Mouse (Mus musculus): ENCODE results near the gene Ckap2l. TPM values are rescaled to one million over a fixed set of nuclear protein-coding genes. Genes with fewer than 3 reads are reported as not detected.

The Ckap2l gene
- polyA plus RNA-seq, 1 experiment from 2014 or later, result 6.7 TPM

DNA sequence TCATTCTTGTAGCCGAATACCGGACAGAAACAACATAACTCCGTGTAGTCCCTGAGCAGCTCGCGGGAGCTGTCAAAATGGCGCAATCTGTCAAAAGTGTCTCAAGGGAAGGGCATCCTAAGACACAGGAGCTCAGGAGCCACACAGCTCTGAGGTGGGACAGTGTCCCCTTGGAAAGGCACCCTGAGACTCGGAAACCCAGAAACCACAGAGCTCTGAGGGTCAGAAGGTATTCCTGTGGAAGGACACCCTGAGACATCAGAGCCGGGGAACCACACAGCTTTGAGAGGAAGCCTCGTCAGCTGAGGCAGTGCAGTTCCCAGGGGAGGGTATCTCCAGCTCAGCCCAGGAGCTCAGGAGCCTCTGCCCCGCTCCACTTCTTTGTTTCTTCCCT lies 574 bp upstream of the Ckap2l start:
- Histone ChIP-seq H3K79me2 (ENCODE audit: inconsistent target) (peaks cover 28% of the 10 kb centered on the region), H3K27ac (peak overlapping the region; percentile 89), H3K36me3 (ENCODE audit: inconsistent target) (no peaks in the 10 kb centered on the region), H3K4me3 (ENCODE audit: inconsistent target) (peak overlapping the region; percentile 73)
- WGBS (ENCODE audit: missing documents), result 2% methylated on average over 10 of the region's 10 CpGs

DNA sequence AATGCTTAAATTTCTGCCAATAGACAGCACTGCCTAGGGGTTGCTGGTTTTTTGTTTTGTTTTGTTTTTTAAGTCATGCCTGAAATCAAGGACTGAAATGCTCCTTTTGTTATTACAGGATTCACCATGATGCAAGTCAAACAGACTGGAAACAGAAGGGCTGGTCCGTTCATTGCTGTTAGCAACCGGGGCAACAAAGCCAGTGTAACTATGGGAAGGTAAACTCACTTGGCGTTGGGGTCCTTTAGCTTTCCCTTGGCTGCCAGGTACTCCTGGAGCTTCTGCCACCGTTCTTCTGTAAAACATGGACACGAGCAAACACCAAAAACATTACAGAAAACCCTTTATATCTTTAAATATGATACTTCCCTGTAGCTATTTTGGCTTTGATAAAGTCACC lies 926 bp downstream of the Ckap2l start:
- Histone ChIP-seq H3K36me3 (ENCODE audit: inconsistent target) (no peaks in the 10 kb centered on the region), H3K27ac (peak overlapping the region; percentile 89; the same call in 1 of the 2 replicates), H3K4me3 (ENCODE audit: inconsistent target) (peak overlapping the region; percentile 73), H3K79me2 (ENCODE audit: inconsistent target) (peaks cover 31% of the 10 kb centered on the region)
- 71% methylated on average over 4 of the region's 5 CpGs for WGBS (ENCODE audit: missing documents)

DNA sequence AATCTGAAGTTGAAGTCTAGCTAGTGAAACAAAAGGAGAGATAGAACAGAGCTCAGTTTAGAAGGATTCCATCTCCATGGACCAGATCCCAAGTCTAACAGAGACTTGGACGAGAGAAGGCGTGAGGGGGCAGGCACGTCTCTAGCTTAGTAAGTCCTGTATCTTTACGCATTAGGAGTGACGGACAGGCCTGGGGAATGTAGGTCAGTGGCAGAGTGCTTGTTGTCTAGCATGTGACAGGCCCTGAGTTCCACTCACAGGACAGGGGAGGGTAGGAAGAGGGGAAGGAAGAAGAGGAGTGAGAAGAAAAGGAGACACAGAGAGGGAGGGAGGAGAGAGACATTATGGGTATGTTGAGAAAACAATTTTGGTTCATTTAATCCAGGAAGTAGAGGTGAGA lies 1.9 kb downstream of the Ckap2l start:
- 90% methylated on average over 5 of the region's 5 CpGs for WGBS (ENCODE audit: missing documents)
- Histone ChIP-seq H3K79me2 (ENCODE audit: inconsistent target) (peaks cover 32% of the 10 kb centered on the region), H3K27ac (no peak overlapping the region), H3K4me3 (ENCODE audit: inconsistent target) (no peak overlapping the region), H3K36me3 (ENCODE audit: inconsistent target) (no peaks in the 10 kb centered on the region)

DNA sequence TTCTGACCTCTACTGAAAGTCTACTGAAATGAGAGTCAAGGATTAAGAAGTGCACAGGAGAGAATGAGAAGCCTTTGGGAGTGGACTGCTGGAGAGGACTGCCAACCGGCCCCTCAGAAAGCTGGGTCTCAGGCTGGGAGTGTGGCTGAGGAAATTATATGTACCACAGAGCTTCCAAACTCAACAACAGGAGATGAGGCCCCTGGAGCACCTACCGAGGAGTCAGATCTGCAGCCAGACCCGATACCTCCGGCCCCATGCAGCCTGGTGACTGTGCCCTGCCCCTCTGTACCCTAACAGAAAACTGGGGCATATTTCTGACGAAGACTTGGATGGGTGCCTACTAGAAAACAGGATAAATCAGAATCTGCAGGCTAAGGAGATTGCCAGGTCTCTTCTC lies 23.2 kb downstream of the Ckap2l start:
- WGBS (ENCODE audit: missing documents), result 97% methylated on average over 5 of the region's 5 CpGs
- H3K27ac ChIP-seq, result no peak overlapping the region
- H3K36me3 ChIP-seq (ENCODE audit: inconsistent target), result no peaks in the 10 kb centered on the region
- no peak overlapping the region for H3K4me3 ChIP-seq (ENCODE audit: inconsistent target)
- no peaks in the 10 kb centered on the region for H3K79me2 ChIP-seq (ENCODE audit: inconsistent target)

DNA sequence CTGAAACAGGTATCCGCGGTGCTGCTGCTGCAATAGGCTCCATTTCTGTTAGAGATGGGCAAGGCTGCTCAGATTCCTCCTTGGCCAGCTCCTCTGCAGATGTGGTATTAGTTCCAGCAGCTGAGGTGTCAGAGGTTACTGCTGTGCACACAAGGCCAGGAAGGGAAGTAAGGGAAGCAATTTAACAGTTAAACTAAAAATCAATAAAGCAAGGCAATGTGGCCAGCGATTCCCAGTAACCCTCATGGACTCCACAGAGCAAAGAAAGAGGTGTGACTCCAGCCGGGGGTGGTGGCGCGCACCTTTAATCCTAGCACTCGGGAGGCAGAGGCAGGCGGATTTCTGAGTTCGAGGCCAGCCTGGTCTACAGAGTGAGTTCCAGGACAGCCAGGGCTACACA lies 26.4 kb downstream of the Ckap2l start:
- 90% methylated on average over 3 of the region's 9 CpGs for WGBS (ENCODE audit: missing documents)
- H3K36me3 ChIP-seq (ENCODE audit: inconsistent target), result no peaks in the 10 kb centered on the region
- no peaks in the 10 kb centered on the region for H3K79me2 ChIP-seq (ENCODE audit: inconsistent target)
- no peak overlapping the region for H3K27ac ChIP-seq
- no peak overlapping the region for H3K4me3 ChIP-seq (ENCODE audit: inconsistent target)

DNA sequence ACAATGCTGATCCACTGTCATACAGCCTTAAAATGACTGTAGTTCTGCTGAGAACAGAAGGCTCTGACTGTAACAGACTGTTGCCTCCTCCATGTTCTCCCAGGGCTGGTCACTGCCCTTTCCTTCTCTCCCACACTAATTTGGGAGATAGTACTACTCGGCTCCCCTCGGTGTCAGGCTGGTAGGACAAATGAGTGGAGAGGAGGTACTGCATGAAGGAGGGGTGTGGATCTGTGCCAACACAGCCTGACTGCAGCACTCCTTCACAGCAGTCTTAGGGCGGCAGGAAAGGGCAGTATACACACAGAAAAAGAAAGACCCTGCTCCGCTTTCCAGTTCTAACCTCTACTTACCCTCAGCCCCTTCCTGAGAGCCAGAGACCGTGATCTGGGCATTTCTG lies 27.0 kb downstream of the Ckap2l start:
- WGBS (ENCODE audit: missing documents), result 99% methylated on average over 5 of the region's 5 CpGs
- Histone ChIP-seq H3K4me3 (ENCODE audit: inconsistent target) (no peak overlapping the region), H3K79me2 (ENCODE audit: inconsistent target) (no peaks in the 10 kb centered on the region), H3K36me3 (ENCODE audit: inconsistent target) (no peaks in the 10 kb centered on the region), H3K27ac (no peak overlapping the region)

DNA sequence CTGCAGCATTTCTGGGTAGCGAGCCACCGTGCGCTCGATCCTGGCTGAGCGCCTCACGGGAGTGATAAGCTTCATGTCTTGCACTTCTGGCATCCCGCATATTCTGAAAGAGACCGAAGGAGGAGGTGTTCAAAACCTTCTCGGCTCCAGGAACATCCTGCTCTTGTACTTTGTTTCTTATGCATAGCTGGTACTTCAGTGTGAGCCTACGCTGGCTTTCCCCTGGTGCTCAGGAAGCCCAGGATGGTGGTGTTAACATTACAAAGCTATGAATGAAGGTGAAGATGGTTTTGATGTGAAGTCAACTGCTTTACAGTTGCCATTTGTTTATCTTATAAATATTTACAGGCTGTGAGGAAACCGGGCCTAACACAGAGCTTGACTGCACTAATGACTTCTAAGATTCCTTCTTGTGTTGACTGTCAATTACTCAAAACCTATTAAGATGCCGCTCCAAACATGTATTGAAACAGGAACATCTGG lies 27.8 kb downstream of the Ckap2l start:
- H3K36me3 ChIP-seq (ENCODE audit: inconsistent target), result no peaks in the 10 kb centered on the region
- no peak overlapping the region for H3K4me3 ChIP-seq (ENCODE audit: inconsistent target)
- WGBS (ENCODE audit: missing documents), result 97% methylated on average over 12 of the region's 12 CpGs
- H3K27ac ChIP-seq, result no peak overlapping the region
- H3K79me2 ChIP-seq (ENCODE audit: inconsistent target), result no peaks in the 10 kb centered on the region

DNA sequence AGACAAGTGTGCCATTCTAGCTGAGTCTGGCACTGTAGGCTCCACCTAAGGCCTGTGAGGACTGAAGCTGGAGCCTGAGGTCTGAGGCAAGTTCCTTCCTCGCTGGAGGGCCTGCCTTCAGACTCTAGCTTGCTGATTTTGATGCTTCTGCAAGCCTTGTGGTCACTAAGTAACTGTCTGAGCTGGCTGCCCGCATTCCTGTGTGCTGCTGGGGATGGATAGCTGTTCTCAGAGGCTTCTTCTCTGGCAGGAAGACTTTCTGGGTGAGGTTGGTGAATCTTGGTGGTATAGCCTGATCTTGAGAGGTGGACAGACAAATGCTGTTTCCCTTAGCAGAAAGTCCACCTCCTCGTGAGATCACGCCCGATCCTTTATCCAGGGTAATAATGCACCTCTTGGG lies 29.3 kb downstream of the Ckap2l start:
- Histone ChIP-seq H3K79me2 (ENCODE audit: inconsistent target) (no peaks in the 10 kb centered on the region), H3K36me3 (ENCODE audit: inconsistent target) (no peaks in the 10 kb centered on the region), H3K27ac (no peak overlapping the region), H3K4me3 (ENCODE audit: inconsistent target) (no peak overlapping the region)
- WGBS (ENCODE audit: missing documents), result 89% methylated on average over 5 of the region's 5 CpGs

DNA sequence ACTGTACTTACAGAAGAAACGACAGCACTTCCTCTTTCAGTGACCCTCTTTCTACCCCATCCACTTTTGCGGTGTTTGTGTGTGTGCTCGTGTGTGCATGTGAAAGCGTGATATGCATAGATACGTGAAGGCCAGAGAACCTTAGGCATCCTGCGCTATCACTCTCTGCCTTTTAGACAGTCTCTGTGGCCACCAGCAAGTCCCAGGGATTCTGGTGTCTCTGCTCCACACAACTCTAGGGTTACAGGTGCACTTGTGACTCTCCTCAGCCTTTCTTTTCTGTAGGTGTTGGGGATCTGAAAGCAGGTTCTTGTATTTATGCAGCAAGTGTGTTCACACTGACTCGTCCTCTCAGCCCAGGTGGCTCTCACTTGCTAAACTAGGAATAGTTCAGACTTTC lies 31.7 kb downstream of the Ckap2l start:
- no peak overlapping the region for H3K27ac ChIP-seq
- no peaks in the 10 kb centered on the region for H3K79me2 ChIP-seq (ENCODE audit: inconsistent target)
- no peak overlapping the region for H3K4me3 ChIP-seq (ENCODE audit: inconsistent target)
- H3K36me3 ChIP-seq (ENCODE audit: inconsistent target), result no peaks in the 10 kb centered on the region
- WGBS (ENCODE audit: missing documents), result 82% methylated on average over 7 of the region's 7 CpGs

DNA sequence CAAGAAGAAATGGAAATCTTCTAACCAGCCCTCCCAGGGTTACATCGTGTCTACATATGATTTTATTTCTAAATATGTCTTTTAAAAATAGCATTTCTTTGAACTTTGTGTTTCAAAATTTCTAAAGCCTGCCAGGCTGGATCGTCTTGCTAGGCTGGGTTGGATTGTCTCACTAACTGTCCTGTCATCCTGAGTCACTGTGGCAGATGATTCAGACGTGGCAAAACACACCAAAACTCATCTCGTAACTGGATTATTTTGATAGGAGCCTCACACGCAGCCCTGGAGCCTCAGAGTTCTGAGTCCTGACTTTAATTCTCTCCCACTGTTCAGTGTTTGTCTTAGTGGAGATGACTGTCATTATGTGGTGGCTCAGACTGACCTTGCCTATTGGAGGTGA lies 33.9 kb downstream of the Ckap2l start:
- H3K79me2 ChIP-seq (ENCODE audit: inconsistent target), result no peaks in the 10 kb centered on the region
- 30% methylated on average over 5 of the region's 5 CpGs for WGBS (ENCODE audit: missing documents)
- peak overlapping the region; percentile 13; the same call in 1 of the 2 replicates for H3K27ac ChIP-seq

DNA sequence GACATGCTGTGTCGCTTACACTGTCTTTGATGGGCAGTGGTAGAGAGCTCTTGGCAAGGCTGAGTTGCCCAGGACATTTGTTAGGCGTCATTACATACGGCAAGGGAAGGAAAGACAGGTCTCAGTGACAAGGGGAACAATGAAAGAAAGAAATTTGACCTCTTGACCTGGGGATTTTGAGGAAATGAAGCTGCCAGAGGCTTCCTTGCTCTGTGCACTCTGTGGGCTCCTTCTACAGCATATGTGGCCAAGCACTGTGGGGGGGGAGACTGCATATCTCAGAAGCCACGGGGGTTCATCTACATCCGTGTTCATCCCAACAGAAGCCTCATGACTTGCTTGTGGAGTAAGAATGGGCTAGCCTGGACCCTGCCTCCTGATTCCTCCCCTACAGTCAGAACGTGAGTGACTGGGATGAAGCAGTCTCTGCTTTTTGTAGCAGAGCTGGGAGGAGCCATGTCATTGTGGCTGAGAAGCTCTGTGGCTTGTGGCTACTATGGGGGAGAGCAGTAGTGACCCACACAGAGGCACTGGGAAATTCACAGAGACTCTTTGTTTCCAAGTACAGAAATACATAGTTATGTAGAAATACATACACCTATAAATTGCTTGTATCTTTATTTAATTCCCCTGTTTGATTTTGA lies 35.7 kb downstream of the Ckap2l start:
- Histone ChIP-seq H3K36me3 (ENCODE audit: inconsistent target) (no peaks in the 10 kb centered on the region), H3K4me3 (ENCODE audit: inconsistent target) (no peak overlapping the region), H3K27ac (no peak overlapping the region), H3K79me2 (ENCODE audit: inconsistent target) (no peaks in the 10 kb centered on the region)
- WGBS (ENCODE audit: missing documents), result 18% methylated on average over 6 of the region's 6 CpGs

More for the DNA sequence above, 33.9 kb downstream of the Ckap2l start:
- H3K36me3 ChIP-seq (ENCODE audit: inconsistent target), result no peaks in the 10 kb centered on the region
- H3K4me3 ChIP-seq (ENCODE audit: inconsistent target), result no peak overlapping the region

DNA sequence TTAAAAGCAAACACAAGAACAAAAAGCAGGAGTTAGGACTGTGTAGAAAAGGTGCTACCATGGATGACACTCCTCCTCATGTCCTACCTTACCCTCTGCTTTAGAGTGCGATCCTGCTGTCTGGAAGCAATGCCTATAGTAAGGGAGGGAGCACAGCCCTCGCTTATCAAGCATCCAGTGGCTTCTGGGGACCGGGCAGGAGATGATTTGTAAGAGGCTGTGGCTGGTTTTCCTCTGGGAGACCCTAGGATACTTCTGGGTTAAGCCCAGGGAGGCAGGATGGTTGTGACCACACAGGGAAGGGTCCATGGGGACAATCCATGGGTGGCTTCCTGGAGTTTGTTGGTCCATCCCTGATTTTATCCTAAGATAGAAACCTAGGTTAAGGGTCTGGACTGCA lies 36.4 kb downstream of the Ckap2l start:
- H3K27ac ChIP-seq, result no peak overlapping the region
- 95% methylated on average over 3 of the region's 3 CpGs for WGBS (ENCODE audit: missing documents)
- no peak overlapping the region for H3K4me3 ChIP-seq (ENCODE audit: inconsistent target)
- no peaks in the 10 kb centered on the region for H3K79me2 ChIP-seq (ENCODE audit: inconsistent target)
- no peaks in the 10 kb centered on the region for H3K36me3 ChIP-seq (ENCODE audit: inconsistent target)

DNA sequence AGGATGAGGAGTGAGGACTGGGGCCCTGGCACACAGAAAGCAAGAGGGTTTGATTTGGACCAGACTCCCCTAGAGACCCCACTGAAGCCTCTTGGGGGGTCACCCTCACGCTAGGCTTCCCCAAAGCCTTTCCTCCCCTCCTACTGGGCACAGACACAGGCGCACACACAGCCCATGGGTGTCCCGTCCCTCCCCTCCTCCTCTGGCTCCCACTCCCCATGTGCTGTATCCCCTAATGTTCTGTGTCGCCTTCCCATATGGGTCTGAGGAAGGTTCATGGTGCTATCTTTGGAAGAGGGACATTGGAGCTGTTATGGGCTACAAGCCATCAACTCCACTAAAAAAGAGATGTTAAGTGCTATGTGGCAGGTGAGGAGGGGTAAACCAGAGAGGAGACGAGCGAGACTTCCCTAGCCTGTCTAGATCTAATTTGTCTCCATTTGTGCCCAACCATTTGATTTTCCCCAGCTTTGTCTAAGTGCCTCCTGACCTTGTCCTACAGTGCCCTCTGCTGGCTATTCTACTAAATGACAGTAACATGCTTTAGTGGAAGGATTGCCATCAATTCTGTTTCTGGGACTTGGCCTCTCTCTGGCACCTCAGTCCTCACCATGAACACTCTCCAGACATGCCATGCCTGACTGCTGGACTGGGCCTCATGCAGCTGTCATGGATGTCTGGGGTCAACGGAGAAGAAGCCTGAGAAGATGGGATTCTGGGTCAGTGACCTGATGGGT lies 38.4 kb downstream of the Ckap2l start:
- no peaks in the 10 kb centered on the region for H3K36me3 ChIP-seq (ENCODE audit: inconsistent target)
- H3K79me2 ChIP-seq (ENCODE audit: inconsistent target), result no peaks in the 10 kb centered on the region
- WGBS (ENCODE audit: missing documents), result 46% methylated on average over 7 of the region's 7 CpGs
- no peak overlapping the region for H3K4me3 ChIP-seq (ENCODE audit: inconsistent target)
- H3K27ac ChIP-seq, result no peak overlapping the region

DNA sequence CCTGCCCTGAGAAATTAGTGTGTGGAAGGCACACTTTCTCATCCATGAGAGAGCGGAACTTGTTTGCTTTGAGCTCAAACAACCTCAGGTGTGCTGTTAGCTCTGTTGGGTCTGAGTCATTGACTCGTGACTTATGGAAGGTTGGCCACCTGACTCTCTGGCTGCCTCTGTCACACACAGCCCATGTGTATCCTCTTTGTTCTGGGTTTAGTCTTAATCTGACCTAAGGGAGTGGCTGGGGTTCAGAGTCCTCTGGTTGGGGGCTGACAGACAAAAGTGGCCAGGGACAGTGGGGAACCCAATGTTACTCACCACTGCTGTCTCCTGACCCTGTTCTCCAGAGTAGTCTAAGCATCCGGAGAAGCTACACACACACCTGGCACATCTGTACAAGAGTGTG lies 39.0 kb downstream of the Ckap2l start:
- no peaks in the 10 kb centered on the region for H3K79me2 ChIP-seq (ENCODE audit: inconsistent target)
- H3K36me3 ChIP-seq (ENCODE audit: inconsistent target), result no peaks in the 10 kb centered on the region
- H3K4me3 ChIP-seq (ENCODE audit: inconsistent target), result no peak overlapping the region
- H3K27ac ChIP-seq, result no peak overlapping the region
- WGBS (ENCODE audit: missing documents), result 96% methylated on average over 3 of the region's 3 CpGs

DNA sequence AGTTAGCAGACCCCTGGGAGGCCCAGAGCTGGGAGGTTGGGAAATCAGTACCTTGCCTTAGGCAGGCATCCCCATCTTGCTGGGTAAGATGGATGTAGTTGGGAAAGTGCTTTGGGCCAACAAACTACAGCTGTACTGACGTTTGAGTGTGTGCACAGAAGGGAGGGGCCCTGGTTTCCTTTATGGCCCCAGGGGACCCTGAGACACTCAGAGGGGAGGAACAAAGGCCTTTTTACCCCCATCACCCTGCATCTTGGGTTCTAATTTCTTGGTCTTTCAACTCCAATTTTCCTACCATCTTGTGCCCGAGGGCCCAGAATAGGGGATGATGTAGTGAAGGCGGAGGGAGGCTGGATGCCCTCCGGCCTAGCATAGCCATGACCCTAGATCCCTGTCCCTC lies 41.0 kb downstream of the Ckap2l start:
- Histone ChIP-seq H3K27ac (no peak overlapping the region), H3K79me2 (ENCODE audit: inconsistent target) (no peaks in the 10 kb centered on the region), H3K36me3 (ENCODE audit: inconsistent target) (no peaks in the 10 kb centered on the region), H3K4me3 (ENCODE audit: inconsistent target) (no peak overlapping the region)
- 94% methylated on average over 4 of the region's 4 CpGs for WGBS (ENCODE audit: missing documents)
